Mouse (Mus musculus): Measurements from ENCODE around the gene Gsta2. TPM values are rescaled to one million over a fixed set of nuclear protein-coding genes. Genes with fewer than 3 reads are reported as not detected.
"Not testable (repeated sequence)": the region's sequence is repeated elsewhere in the genome, so short reads cannot be mapped to it uniquely, and the experiment has no call there.

Gsta2 gene
- polyA plus RNA-seq, 1 experiment from 2014 or later: 0.21 TPM

- Histone ChIP-seq H3K9ac (no peak overlapping the region), H3K9me3 (ENCODE audit: low read depth, low read length) (no peaks in the 10 kb centered on the region), H3K4me2 (no peak overlapping the region), H3K36me3 (ENCODE audit: insufficient read depth) (no peaks in the 10 kb centered on the region), H3K4me3 (ENCODE audit: low read depth, low read length) (no peak overlapping the region), H3K27me3 (ENCODE audit: insufficient read depth, low read length) (peaks cover 8% of the 10 kb centered on the region), H3K27ac (ENCODE audit: low read depth) (no peak overlapping the region), H3K4me1 (ENCODE audit: insufficient read depth) (peaks cover 3% of the 10 kb centered on the region; the same call in 1 of the 2 replicates)
- no peak for TF ChIP-seq CTCF (IDR thresholded peaks at IDR 0.05; ENCODE audit: low read depth)
- DNase-seq (no peak), ATAC-seq (ENCODE audit: insufficient read depth) (no peak)
- WGBS: 68% methylated on average over 1 of the region's 1 CpGs
Observed at GRCm38 (mm10) chr9:78374885-78375389, 19.3 kb upstream of the Gsta2 start.

GRCm38 (mm10) chr9:78374397-78374796 is 18.8 kb upstream of the Gsta2 start:
- Histone ChIP-seq H3K9me3 (ENCODE audit: low read depth, low read length) (no peaks in the 10 kb centered on the region), H3K36me3 (ENCODE audit: insufficient read depth) (no peaks in the 10 kb centered on the region), H3K27me3 (ENCODE audit: insufficient read depth, low read length) (peaks cover 8% of the 10 kb centered on the region), H3K27ac (ENCODE audit: low read depth) (no peak overlapping the region), H3K9ac (no peak overlapping the region), H3K4me3 (ENCODE audit: low read depth, low read length) (no peak overlapping the region), H3K4me2 (no peak overlapping the region), H3K4me1 (ENCODE audit: insufficient read depth) (peaks cover 3% of the 10 kb centered on the region; the same call in 1 of the 2 replicates)
- no peak for TF ChIP-seq CTCF (IDR thresholded peaks at IDR 0.05; ENCODE audit: low read depth)
- DNase-seq: no peak
- WGBS: 32% methylated on average over 5 of the region's 5 CpGs
- ATAC-seq (ENCODE audit: insufficient read depth): no peak

- no peaks in the 10 kb centered on the region for H3K36me3 ChIP-seq (ENCODE audit: insufficient read depth)
- H3K4me1 ChIP-seq (ENCODE audit: insufficient read depth): peaks cover 1% of the 10 kb centered on the region; the same call in 1 of the 2 replicates
- H3K4me2 ChIP-seq: no peak overlapping the region
- H3K27ac ChIP-seq (ENCODE audit: low read depth): no peak overlapping the region
- no peak for DNase-seq
- H3K4me3 ChIP-seq (ENCODE audit: low read depth, low read length): no peak overlapping the region
- WGBS: 66% methylated on average over 10 of the region's 10 CpGs
- ATAC-seq (ENCODE audit: insufficient read depth): no peak
- no peak overlapping the region for H3K9ac ChIP-seq
- peaks cover under 1% of the 10 kb centered on the region; the same call in 1 of the 2 replicates for H3K27me3 ChIP-seq (ENCODE audit: insufficient read depth, low read length)
- TF ChIP-seq CTCF (IDR thresholded peaks at IDR 0.05; ENCODE audit: low read depth): no peak
- H3K9me3 ChIP-seq (ENCODE audit: low read depth, low read length): no peaks in the 10 kb centered on the region
Observed at GRCm38 (mm10) chr9:78372827-78373504, 17.4 kb upstream of the Gsta2 start.

GRCm38 (mm10) chr9:78371441-78371840 is 15.9 kb upstream of the Gsta2 start:
- Histone ChIP-seq H3K4me2 (no peak overlapping the region), H3K4me1 (ENCODE audit: insufficient read depth) (no peaks in the 10 kb centered on the region), H3K36me3 (ENCODE audit: insufficient read depth) (no peaks in the 10 kb centered on the region), H3K27ac (ENCODE audit: low read depth) (no peak overlapping the region), H3K4me3 (ENCODE audit: low read depth, low read length) (no peak overlapping the region), H3K9ac (no peak overlapping the region), H3K9me3 (ENCODE audit: low read depth, low read length) (no peaks in the 10 kb centered on the region), H3K27me3 (ENCODE audit: insufficient read depth, low read length) (no peaks in the 10 kb centered on the region)
- ATAC-seq (ENCODE audit: insufficient read depth): no peak
- DNase-seq: no peak
- TF ChIP-seq CTCF (IDR thresholded peaks at IDR 0.05; ENCODE audit: low read depth): no peak
- 96% methylated on average over 3 of the region's 3 CpGs for WGBS

- TF ChIP-seq CTCF (IDR thresholded peaks at IDR 0.05; ENCODE audit: low read depth): no peak
- Histone ChIP-seq H3K4me2 (no peak overlapping the region), H3K9me3 (ENCODE audit: low read depth, low read length) (no peaks in the 10 kb centered on the region), H3K27ac (ENCODE audit: low read depth) (no peak overlapping the region), H3K4me1 (ENCODE audit: insufficient read depth) (no peaks in the 10 kb centered on the region), H3K4me3 (ENCODE audit: low read depth, low read length) (no peak overlapping the region), H3K36me3 (ENCODE audit: insufficient read depth) (no peaks in the 10 kb centered on the region), H3K9ac (no peak overlapping the region), H3K27me3 (ENCODE audit: insufficient read depth, low read length) (no peaks in the 10 kb centered on the region)
- 85% methylated on average over 7 of the region's 7 CpGs for WGBS
- DNase-seq (no peak), ATAC-seq (ENCODE audit: insufficient read depth) (no peak)
Observed at GRCm38 (mm10) chr9:78369786-78370185, 14.2 kb upstream of the Gsta2 start.

GRCm38 (mm10) chr9:78369349-78369748 is 13.8 kb upstream of the Gsta2 start:
- Histone ChIP-seq H3K9ac (no peak overlapping the region), H3K4me1 (ENCODE audit: insufficient read depth) (no peaks in the 10 kb centered on the region), H3K27ac (ENCODE audit: low read depth) (no peak overlapping the region), H3K27me3 (ENCODE audit: insufficient read depth, low read length) (no peaks in the 10 kb centered on the region), H3K9me3 (ENCODE audit: low read depth, low read length) (no peaks in the 10 kb centered on the region), H3K36me3 (ENCODE audit: insufficient read depth) (no peaks in the 10 kb centered on the region), H3K4me3 (ENCODE audit: low read depth, low read length) (no peak overlapping the region), H3K4me2 (no peak overlapping the region)
- DNase-seq (no peak), ATAC-seq (ENCODE audit: insufficient read depth) (no peak)
- no peak for TF ChIP-seq CTCF (IDR thresholded peaks at IDR 0.05; ENCODE audit: low read depth)
- WGBS: 81% methylated on average over 2 of the region's 2 CpGs

GRCm38 (mm10) chr9:78368671-78369293 is 13.2 kb upstream of the Gsta2 start:
- no peaks in the 10 kb centered on the region for H3K36me3 ChIP-seq (ENCODE audit: insufficient read depth)
- no peak for ATAC-seq (ENCODE audit: insufficient read depth)
- H3K9ac ChIP-seq: no peak overlapping the region
- no peak overlapping the region for H3K4me2 ChIP-seq
- no peaks in the 10 kb centered on the region for H3K27me3 ChIP-seq (ENCODE audit: insufficient read depth, low read length)
- no peak for DNase-seq
- no peaks in the 10 kb centered on the region for H3K9me3 ChIP-seq (ENCODE audit: low read depth, low read length)
- 71% methylated on average over 3 of the region's 3 CpGs for WGBS
- no peak for TF ChIP-seq CTCF (IDR thresholded peaks at IDR 0.05; ENCODE audit: low read depth)
- no peak overlapping the region for H3K27ac ChIP-seq (ENCODE audit: low read depth)
- H3K4me1 ChIP-seq (ENCODE audit: insufficient read depth): no peaks in the 10 kb centered on the region
- H3K4me3 ChIP-seq (ENCODE audit: low read depth, low read length): no peak overlapping the region

GRCm38 (mm10) chr9:78367959-78368358 is 12.4 kb upstream of the Gsta2 start, which contains the start of gene Dppa5a:
Gene Dppa5a (minus strand): TSS chr9:78368177.
- not testable (repeated sequence) for H3K27ac ChIP-seq (ENCODE audit: low read depth); ATAC-seq (ENCODE audit: insufficient read depth); H3K4me3 ChIP-seq (ENCODE audit: low read depth, low read length); H3K4me2 ChIP-seq; H3K36me3 ChIP-seq (ENCODE audit: insufficient read depth); H3K27me3 ChIP-seq (ENCODE audit: insufficient read depth, low read length); H3K9me3 ChIP-seq (ENCODE audit: low read depth, low read length); H3K4me1 ChIP-seq (ENCODE audit: insufficient read depth); DNase-seq; H3K9ac ChIP-seq
- 88% methylated on average over 16 of the region's 16 CpGs for WGBS
